Mouse (Mus musculus) spleen, postnatal 10 days (tissue): ENCODE results near the gene Rasa2.

Source experiments
- DNase-seq, 2 experiments: peaks; one replicate each; pipeline ENCODE4 v3.0.0; 2021 to 2022; ENCODE audit warnings: low spot score in 2 of 2

Rasa2 gene

GRCm38 (mm10) chr9:96639451-96639850 is 8.0 kb upstream of the Rasa2 start:
- DNase-seq, result no peak

DNA sequence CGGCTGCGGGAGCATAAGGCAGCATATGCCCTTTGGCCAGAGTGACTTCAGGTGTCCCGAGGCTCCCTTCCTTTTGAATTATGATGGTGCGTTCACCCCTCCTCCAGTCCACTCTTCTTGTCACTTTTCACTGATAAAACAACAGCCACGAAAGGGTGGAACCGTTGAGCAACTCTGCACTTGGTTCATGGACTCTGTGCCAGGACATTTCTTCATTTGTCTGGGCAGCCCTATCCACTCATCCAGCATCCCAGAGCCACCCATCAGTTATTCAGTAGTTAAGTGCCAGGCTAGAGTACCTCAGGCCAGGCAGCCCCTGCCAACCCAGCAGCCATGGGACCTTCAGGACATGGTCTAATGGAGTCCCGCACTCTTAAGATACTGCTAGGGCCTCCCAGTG is 7.1 kb upstream of the Rasa2 start:
- DNase-seq, result no peak

GRCm38 (mm10) chr9:96637157-96637548 is 5.7 kb upstream of the Rasa2 start:
- DNase-seq, result no peak

DNA sequence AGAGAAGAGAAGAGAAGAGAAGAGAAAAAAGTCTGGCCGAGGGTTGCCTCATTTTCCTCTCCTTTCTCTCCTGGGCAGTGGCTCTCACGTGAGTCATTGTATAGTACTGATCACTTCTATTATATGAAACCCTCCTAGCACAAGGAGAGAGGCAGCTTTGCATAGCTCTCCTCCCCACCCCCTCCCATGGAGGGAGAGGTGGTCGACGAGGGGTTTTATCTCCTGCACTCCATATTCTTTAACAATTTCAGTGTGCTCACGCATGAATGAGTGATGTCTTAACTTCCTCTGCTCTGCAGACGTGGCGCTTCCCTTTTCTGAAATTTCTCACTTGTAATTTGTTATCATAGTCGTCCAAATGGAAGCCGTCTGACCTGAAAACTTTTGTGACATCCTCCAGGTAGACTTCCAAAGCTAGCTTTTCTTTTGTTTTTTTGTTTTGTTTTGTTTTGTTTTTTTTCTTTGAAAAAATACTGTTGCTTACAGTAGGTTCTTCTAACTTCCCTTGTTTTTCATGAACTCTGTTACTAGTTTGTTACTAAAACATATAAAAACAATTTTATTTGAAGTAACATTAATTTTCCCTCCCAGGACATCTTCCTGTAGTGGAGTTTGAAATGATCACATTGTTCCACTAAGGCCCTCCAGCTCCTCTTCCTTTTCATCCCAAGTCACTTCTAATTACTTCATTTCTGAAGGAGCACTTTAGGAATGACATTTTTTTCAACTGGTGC is 5.2 kb upstream of the Rasa2 start:
- no peak for DNase-seq

- DNase-seq, result no peak
These were observed 4.5 kb upstream of the Rasa2 start for GRCm38 (mm10) chr9:96635899-96636298.

DNA sequence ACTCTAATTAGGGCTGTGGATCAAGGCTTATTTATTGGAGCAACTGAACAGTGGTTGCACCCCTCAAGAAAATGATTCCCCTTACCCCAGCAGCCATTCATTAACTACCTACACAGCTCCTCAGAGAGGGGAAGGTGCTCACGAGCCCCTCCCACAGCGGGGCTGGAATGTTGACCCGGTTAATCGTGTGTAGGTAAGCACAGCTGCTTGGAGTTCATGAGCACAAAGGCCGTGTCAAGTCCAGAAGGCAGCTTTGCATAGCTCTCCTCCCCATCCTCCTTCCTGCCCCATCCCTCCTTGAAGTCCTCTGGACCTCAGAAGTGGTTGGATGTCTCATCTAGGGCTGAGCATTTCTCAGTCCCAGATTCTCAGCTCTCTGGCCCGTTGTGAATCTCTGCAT is 3.8 kb upstream of the Rasa2 start:
- DNase-seq, result no peak

- no peak for DNase-seq
These were observed 2.4 kb upstream of the Rasa2 start for GRCm38 (mm10) chr9:96633771-96634170.

DNA sequence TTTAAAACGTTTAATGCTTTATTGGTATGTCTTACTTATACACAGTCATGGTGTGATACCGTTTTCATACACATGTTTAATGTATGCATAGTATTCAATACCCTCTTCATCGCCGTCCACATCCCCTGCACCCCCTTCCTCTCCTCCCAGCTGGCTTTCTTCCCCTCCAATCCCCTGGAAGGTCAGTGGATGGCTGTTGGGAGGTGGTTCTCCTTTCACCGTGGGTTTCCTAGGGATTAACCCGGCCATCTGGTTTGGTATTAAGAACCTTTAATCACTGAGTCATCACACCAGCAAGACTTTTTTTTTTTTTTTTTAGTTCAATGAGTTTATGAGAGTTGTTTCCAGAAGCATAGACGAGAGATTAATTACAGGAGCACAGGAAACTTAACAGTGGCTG is 1.3 kb upstream of the Rasa2 start:
- DNase-seq, result no peak

DNA sequence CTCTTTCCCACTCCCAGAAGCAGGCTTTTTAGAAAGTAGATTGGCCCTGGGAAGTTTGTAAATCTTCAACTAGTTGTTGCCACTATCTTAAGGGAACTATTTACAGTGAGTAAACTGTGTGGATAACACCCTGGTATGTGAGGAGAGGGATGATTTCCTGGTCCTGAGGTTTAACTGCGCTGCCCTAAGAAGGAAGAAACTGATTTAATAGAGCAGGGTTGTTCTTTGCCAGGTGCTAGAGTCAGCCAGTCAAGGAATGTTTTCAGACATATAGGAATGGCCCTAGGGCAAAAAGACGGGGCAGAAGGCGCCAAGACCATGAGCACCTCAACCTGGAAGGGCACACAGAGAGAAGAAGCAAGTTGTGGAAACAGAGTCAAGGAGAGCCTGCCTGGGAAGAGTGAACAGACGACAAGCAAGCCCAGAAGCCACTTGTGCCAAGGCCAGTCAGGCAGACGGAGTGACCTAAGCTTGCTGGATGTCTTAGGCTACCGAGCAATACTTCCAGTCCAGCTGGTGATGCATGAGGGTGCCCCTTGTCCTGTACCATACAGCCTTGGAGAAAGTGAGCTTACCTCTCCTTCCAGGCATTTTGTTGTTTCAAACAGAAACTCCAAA is 765 bp upstream of the Rasa2 start:
- DNase-seq, result no peak

DNA sequence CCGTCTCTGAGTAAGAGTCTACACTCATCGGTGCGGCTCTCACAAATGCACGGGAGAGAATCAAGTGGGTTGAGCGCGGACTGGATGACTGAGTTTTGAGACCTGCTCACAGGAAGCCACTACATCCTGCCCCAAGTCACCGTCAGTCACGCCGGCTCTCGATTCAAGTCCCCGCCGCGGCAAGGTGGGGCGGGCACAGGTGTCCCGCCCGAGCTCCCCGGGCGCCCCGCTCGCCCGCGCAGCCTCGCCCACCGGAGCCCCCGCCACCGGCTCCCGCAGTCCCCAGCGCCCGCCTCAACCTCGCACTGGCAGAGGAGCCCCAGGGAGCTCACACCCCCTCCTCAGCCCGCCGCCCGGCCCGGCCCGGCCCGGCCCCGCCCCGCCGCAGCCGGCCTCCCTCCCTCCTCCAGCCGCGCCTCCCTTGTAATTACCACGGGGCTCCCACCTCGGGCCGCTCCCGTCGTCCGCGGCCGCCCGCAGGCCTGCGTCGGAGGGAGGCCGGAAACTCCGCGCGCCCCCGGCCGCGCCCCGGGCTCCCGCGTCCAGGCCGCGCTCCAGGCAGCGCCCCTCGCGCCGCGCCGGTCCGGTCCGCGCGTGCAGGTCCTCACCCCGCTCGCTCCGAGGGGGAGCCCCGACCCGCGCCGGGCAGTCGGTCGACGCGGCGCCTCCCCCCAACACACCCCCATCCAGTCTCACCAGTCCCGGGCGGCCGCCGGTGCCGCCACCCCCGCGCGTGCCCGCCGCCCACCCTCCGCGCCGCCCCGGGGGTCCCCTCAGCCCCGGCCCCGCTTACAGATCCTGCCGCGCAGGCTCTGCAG is 637 bp downstream of the Rasa2 start:
- peak; percentile 67 to 73 for DNase-seq

- no peak for DNase-seq
These were observed 2.3 kb downstream of the Rasa2 start for GRCm38 (mm10) chr9:96629151-96629550.

- DNase-seq, result no peak
These were observed 3.8 kb downstream of the Rasa2 start for GRCm38 (mm10) chr9:96627557-96628085.

- DNase-seq, result no peak
These were observed 4.4 kb downstream of the Rasa2 start for GRCm38 (mm10) chr9:96627042-96627441.

- DNase-seq, result no peak
These were observed 12.8 kb downstream of the Rasa2 start for GRCm38 (mm10) chr9:96618448-96619176.

GRCm38 (mm10) chr9:96612297-96612696 is 19.1 kb downstream of the Rasa2 start:
- DNase-seq, result no peak

- no peak for DNase-seq
These were observed 19.6 kb downstream of the Rasa2 start for GRCm38 (mm10) chr9:96611693-96612293.

DNA sequence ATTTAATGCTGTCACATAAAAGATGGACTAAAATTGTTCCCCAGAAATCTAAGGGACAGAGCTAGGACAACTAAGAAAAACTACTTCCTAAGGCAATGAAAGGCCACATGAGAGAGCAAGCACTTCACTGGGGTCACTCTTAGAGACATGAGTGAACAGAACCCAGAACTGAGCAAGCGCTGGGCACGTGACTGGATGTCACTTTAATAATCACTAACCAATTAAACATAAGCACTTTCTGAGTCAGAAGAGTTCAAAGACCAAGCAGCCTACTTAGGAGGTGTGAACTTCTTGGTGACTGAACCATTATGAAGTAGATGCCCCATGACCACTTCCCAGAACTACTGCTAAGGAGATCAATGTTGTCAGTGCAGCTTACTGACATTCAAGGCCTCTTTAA is 20.6 kb downstream of the Rasa2 start:
- DNase-seq, result no peak

DNA sequence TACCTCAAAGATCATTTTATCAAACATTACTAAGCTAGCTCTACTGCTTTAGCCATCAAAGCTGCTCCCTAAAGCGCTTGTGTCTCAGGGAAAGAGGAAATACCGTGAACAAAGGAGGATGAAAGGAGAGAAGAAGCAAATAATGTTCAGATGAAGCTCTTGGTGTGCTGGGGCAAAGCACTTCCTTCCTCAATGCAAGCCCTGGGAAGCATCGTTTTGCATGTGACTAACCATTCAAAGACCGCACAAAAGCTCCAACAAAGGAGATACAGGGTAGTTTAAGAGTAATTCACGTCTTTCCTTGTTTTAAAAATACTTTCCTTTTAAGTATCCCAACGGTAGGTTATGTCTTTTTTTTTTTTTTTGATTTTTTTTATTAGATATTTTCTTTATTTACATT is 28.0 kb downstream of the Rasa2 start:
- no peak for DNase-seq

DNA sequence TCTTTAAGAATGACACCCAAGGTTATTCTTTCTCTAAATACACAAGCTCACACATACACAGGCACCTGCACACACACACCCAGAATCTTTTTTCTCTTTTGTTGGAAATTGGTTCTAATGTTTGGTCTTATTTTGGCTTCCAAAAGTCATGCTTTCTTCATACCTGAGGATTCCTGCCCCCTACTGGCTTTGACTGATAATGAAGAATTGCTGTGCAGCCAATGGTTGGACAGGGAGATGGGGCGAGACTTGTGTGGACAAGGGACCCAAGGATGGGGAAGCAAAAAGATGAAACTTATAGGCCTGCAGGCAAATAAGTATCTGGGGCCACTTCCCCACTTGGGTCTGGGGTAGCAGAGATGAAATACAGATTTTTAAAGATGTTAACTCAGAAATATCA is 33.5 kb downstream of the Rasa2 start:
- no peak for DNase-seq

- DNase-seq, result no peak
These were observed 38.5 kb downstream of the Rasa2 start for GRCm38 (mm10) chr9:96592670-96593600.
